Mouse (Mus musculus) embryonic fibroblast, embryonic 13.5 days (primary cell): Measurements from ENCODE around the gene Olfr820. TPM values are rescaled to one million over a fixed set of nuclear protein-coding genes. Genes with fewer than 3 reads are reported as not detected.
"Not testable (repeated sequence)": the region's sequence is repeated elsewhere in the genome, so short reads cannot be mapped to it uniquely, and the experiment has no call there.

Source experiments
- H3K27ac ChIP-seq: 2 replicates; pipeline ENCODE4 v1.5.1; 2012; ENCODE audit warnings: low read length, control low read depth, inconsistent platforms; ENCODE audit not compliant: insufficient read depth
- H3K4me1 ChIP-seq: 2 replicates; pipeline ENCODE4 v1.6.1; 2011; ENCODE audit warnings: low read length; ENCODE audit not compliant: control insufficient read depth, insufficient read depth
- H3K4me3 ChIP-seq: 2 replicates; pipeline ENCODE4 v1.5.1; 2011; ENCODE audit warnings: mild to moderate bottlenecking, control low read depth, low read length; ENCODE audit not compliant: insufficient read depth
- CTCF ChIP-seq: IDR thresholded peaks from 2 replicates; pipeline ENCODE4 v1.5.1; 2011; ENCODE audit warnings: mild to moderate bottlenecking, control low read depth, low read length, moderate library complexity, borderline replicate concordance; ENCODE audit not compliant: insufficient read depth
- POLR2A ChIP-seq: IDR thresholded peaks from 2 replicates; pipeline ENCODE4 v1.6.1; 2011; ENCODE audit warnings: low read depth, mild to moderate bottlenecking, control low read depth, low read length, moderate library complexity
- polyA plus RNA-seq: library from polyadenylated mRNA; stranded (reverse); fragments of >200 nt; gene quantifications from 2 replicates; pipeline ENCODE4 v1.2.4, GENCODE M21; 2011; ENCODE audit warnings: low read depth; ENCODE audit not compliant: missing spikeins, insufficient read length

Gene Olfr820
- not detected in 2 replicates for polyA plus RNA-seq

DNA sequence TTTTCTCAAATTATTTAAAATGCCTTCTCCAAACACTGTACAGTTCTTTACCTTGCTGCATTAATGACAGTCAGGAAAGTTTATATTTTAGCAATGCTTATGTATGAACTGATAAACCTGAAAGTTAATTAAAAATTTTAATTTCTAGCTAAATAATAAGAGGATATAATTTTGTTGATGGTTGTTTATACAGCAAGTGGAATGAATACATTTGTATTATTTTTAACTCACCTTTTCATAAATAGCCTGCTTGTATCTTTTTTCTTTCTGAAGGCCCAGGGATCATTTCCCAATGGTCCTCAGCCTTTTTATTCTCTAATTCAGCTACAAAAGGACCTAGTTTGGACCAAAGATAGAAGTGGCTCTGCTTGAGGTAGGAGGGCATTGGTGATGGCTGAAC is at the start of gene Olfr820:
Olfr820 (plus strand) TSS at position 301 of the 400 bp plus-strand sequence.
- no peak within 1 kb of the TSS for H3K4me3 ChIP-seq
- no peaks in the 10 kb centered on the region for H3K4me1 ChIP-seq
- H3K27ac ChIP-seq: no peak within 1 kb of the TSS
- TF ChIP-seq POLR2A: no peak
- no peak for TF ChIP-seq CTCF

DNA sequence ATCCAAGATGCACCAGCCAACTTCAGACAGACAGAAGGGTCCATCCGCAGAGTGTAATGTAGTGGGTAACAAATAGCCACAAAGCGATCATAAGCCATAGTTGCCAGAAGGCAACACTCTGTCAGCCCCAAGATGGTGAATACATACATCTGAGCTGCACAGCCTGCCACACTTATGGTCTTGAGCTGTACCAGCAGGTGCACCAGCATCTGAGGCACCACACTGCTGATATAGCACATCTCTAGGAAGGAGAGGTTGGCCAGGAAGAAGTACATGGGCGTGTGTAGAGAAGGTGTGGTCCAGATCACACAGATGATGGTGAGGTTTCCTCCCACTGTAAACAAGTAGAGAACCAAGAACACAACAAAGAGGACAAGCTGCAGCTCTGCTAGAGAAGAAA is 46.2 kb upstream of the Olfr820 start:
- not testable (repeated sequence) for H3K4me1 ChIP-seq, H3K4me3 ChIP-seq

DNA sequence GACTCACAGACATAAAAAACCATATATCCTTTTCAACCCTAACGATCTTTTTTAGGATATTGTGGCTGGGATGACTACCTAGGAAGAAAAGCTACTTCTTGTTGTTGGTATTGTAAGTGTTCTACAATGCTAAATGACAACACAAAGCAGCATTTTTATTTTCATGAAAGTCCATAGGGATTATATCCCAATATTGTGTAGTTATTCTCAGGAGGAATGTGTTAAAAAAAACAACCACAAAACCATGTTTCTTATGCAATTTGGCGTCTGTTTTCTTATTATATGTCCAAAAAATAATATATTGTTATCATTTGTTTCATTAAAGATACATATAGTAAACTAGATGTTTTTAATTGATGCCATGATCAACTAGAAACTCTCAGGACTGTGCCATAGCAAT is 45.3 kb upstream of the Olfr820 start, which contains the start of gene Olfr819:
Olfr819 (minus strand) TSS at position 101 of the 400 bp plus-strand sequence.
- not testable (repeated sequence) for H3K4me1 ChIP-seq, H3K27ac ChIP-seq, H3K4me3 ChIP-seq

More for the DNA sequence above, 46.2 kb upstream of the Olfr820 start:
- H3K27ac ChIP-seq: not testable (repeated sequence)

DNA sequence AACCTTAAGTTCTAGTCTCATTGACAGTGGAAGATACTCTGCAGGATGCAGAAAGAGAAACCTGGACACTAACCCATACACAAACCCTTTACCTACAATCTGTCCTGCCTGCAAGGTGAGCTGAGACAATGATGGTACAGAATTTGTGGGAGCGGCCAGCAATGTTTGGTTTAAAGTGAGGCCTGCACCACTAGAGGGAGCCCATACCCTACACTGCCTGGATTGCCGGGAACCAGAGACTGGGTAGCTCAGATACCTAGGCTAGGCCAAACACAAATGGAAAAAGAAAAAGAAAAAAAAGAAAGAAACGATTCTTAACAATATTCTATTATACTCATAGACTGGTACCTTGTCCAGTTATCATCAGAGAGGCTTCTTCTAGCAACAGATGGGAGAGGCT is 39.4 kb upstream of the Olfr820 start:
- H3K27ac ChIP-seq, H3K4me3 ChIP-seq, H3K4me1 ChIP-seq: not testable (repeated sequence)

DNA sequence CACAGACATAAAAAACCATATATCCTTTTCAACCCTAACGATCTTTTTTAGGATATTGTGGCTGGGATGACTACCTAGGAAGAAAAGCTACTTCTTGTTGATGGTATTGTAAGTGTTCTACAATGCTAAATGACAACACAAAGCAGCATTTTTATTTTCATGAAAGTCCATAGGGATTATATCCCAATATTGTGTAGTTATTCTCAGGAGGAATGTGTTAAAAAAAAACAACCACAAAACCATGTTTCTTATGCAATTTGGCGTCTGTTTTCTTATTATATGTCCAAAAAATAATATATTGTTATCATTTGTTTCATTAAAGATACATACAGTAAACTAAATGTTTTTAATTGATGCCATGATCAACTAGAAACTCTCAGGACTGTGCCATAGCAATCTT is 36.4 kb upstream of the Olfr820 start, which contains the start of gene Olfr247:
Olfr247 (minus strand) TSS at position 101 of the 400 bp plus-strand sequence.
- H3K27ac ChIP-seq, H3K4me1 ChIP-seq, H3K4me3 ChIP-seq: not testable (repeated sequence)

DNA sequence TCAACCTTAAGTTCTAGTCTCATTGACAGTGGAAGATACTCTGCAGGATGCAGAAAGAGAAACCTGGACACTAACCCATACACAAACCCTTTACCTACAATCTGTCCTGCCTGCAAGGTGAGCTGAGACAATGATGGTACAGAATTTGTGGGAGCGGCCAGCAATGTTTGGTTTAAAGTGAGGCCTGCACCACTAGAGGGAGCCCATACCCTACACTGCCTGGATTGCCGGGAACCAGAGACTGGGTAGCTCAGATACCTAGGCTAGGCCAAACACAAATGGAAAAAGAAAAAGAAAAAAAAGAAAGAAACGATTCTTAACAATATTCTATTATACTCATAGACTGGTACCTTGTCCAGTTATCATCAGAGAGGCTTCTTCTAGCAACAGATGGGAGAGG is 30.6 kb upstream of the Olfr820 start:
- not testable (repeated sequence) for H3K27ac ChIP-seq, H3K4me3 ChIP-seq, H3K4me1 ChIP-seq

DNA sequence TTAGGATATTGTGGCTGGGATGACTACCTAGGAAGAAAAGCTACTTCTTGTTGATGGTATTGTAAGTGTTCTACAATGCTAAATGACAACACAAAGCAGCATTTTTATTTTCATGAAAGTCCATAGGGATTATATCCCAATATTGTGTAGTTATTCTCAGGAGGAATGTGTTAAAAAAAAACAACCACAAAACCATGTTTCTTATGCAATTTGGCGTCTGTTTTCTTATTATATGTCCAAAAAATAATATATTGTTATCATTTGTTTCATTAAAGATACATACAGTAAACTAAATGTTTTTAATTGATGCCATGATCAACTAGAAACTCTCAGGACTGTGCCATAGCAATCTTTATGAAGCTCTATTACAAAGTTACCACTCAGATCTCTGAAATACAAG is 27.5 kb upstream of the Olfr820 start, which contains the start of gene Gm10310:
Gm10310 (minus strand) TSS at position 101 of the 400 bp plus-strand sequence.
- not testable (repeated sequence) for H3K27ac ChIP-seq, H3K4me3 ChIP-seq, H3K4me1 ChIP-seq

DNA sequence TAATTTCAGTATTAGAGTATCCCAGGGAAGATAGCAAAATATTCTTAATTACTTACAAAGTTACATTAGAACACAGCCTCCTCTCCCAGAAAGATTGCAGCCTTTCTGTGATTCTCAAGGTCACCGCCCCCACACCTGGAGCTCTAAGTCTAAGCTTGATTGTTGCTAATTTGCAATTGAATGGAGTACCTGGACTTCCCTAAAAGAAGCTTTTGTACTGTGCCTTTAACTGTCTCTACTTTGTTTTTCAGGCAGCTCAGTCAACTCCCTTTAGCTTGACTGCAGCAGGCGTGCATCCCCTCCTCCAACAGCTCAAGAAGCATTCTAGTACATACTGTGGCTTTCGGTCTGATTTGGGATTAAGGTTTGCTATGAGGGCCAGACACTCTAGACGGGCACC is 8.3 kb upstream of the Olfr820 start:
- not testable (repeated sequence) for H3K4me3 ChIP-seq, H3K4me1 ChIP-seq

DNA sequence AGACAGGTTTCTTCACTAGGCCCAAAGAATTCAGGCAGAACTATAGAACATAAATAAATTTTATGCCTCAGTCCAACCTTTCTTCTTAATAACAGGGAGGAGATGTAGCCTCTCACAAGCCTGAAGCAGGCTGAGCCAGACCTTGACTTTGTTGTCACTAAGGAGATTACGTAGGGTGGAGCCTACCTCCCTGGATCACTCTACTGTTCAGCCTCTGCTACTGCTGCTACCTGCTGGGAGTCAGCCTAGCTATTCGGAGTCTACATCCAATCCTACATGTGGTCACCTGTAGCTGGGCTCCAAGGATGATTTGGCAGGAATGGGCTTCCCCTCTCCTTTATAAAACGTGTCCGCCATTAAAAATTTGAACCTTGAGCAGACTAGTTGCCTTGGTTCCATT is 7.1 kb upstream of the Olfr820 start:
- not testable (repeated sequence) for H3K27ac ChIP-seq, H3K4me3 ChIP-seq, H3K4me1 ChIP-seq

More for the DNA sequence above, 8.3 kb upstream of the Olfr820 start:
- not testable (repeated sequence) for H3K27ac ChIP-seq

DNA sequence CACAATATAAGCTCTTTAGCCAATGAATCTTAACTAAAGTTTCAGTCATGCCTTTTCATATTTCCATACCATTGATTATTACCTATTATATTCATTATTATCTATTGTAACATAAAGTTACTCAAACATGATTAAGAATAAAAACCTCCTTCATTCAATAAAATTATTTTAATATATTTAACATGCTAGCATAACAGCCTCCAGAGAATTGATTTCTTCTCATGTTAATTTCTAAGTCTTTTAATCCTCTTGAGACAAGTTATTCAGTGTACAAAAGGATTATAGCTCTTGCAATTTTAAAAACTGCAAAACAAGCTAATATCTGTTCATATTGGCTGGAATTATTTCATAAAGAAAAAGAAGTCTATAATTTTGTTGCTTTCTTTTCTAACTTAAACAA is 17.6 kb downstream of the Olfr820 start, which contains the start of gene Olfr821:
Olfr821 (plus strand) TSS at position 301 of the 400 bp plus-strand sequence.
- TF ChIP-seq POLR2A: no peak
- no peak for TF ChIP-seq CTCF
- no peaks in the 10 kb centered on the region for H3K4me1 ChIP-seq
- H3K27ac ChIP-seq: no peak within 1 kb of the TSS
- no peak within 1 kb of the TSS for H3K4me3 ChIP-seq

DNA sequence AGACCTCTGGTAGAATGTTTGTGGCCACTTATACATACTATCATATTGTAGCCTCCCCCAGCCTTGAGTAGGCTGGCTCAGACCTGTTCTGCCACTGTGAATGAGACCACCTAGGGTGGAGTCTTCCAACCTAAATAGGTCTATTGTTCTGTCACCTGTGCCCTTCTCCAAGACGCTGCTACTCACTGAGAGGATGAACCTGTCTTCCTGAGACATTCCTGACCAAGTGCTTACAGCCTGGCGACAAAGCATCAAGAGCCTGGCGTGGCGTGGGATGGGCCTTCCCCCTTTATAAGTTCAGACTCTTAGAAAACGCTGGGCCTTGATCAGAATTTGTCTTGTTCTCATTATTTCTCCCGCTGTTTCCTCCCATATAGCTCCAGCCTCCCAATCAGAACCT is 24.7 kb downstream of the Olfr820 start:
- TF ChIP-seq CTCF (no peak), POLR2A (no peak)
- H3K4me1 ChIP-seq: no peaks in the 10 kb centered on the region
- no peak overlapping the region for H3K27ac ChIP-seq
- no peak overlapping the region for H3K4me3 ChIP-seq

Other genes starting within 250 kb of the Olfr820 start
- not detected in 2 replicates for gene Olfr808, start 247.1 kb upstream of the Olfr820 start, polyA plus RNA-seq
- gene Olfr809, start 238.0 kb upstream of the Olfr820 start, polyA plus RNA-seq: not detected in 2 replicates
- not detected in 2 replicates for gene Olfr810, start 217.7 kb upstream of the Olfr820 start, polyA plus RNA-seq
- gene Olfr811, start 208.2 kb upstream of the Olfr820 start, polyA plus RNA-seq: not detected in 2 replicates
- not detected in 2 replicates for gene Olfr812, start 166.5 kb upstream of the Olfr820 start, polyA plus RNA-seq
- gene Olfr813, start 157.3 kb upstream of the Olfr820 start, polyA plus RNA-seq: not detected in 2 replicates
- gene Olfr814, start 132.8 kb upstream of the Olfr820 start, polyA plus RNA-seq: not detected in 2 replicates
- not detected in 2 replicates for gene Olfr815, start 106.8 kb upstream of the Olfr820 start, polyA plus RNA-seq
- not detected in 2 replicates for gene Olfr816, start 97.0 kb upstream of the Olfr820 start, polyA plus RNA-seq
- gene Olfr818, start 63.5 kb upstream of the Olfr820 start, polyA plus RNA-seq: not detected in 2 replicates
- gene Olfr819, start 45.4 kb upstream of the Olfr820 start, polyA plus RNA-seq: not detected in 2 replicates
- not detected in 2 replicates for gene Olfr247, start 36.5 kb upstream of the Olfr820 start, polyA plus RNA-seq
- not detected in 2 replicates for gene Gm10310, start 27.6 kb upstream of the Olfr820 start, polyA plus RNA-seq
- gene Olfr821, start 17.7 kb downstream of the Olfr820 start, polyA plus RNA-seq: not detected in 2 replicates
- gene Olfr822, start 58.6 kb downstream of the Olfr820 start, polyA plus RNA-seq: not detected in 2 replicates
- gene Olfr823, start 102.8 kb downstream of the Olfr820 start, polyA plus RNA-seq: not detected in 2 replicates
- gene Olfr824, start 117.4 kb downstream of the Olfr820 start, polyA plus RNA-seq: not detected in 2 replicates
- not detected in 2 replicates for gene Olfr825, start 154.1 kb downstream of the Olfr820 start, polyA plus RNA-seq
- gene Olfr826, start 171.6 kb downstream of the Olfr820 start, polyA plus RNA-seq: not detected in 2 replicates
- gene Olfr827, start 201.8 kb downstream of the Olfr820 start, polyA plus RNA-seq: not detected in 2 replicates